Mouse (Mus musculus): ENCODE measurements around the gene AF067063. TPM values are rescaled to one million over a fixed set of nuclear protein-coding genes. Genes with fewer than 3 reads are reported as not detected.
"Not testable (repeated sequence)": the region's sequence is repeated elsewhere in the genome, so short reads cannot be mapped to it uniquely, and the experiment has no call there.

Gene AF067063
- polyA plus RNA-seq (2015; fragmentation: Nextera tagmentation; extraction: Ambion mirVana): not detected in 2 replicates

- H3K9me3 ChIP-seq; H3K27ac ChIP-seq (replicated peaks); H3K9ac ChIP-seq; H3K4me2 ChIP-seq; H3K4me3 ChIP-seq; H3K4me1 ChIP-seq (replicated peaks); H3K36me3 ChIP-seq; H3K27me3 ChIP-seq; ATAC-seq (ENCODE audit: low FRiP score, low read depth): not testable (repeated sequence)
Measured at GRCm38 (mm10) chr13:119830116-119830515, at the start of gene AF067063. TSS of gene AF067063 (minus strand) at chr13:119830216.

DNA sequence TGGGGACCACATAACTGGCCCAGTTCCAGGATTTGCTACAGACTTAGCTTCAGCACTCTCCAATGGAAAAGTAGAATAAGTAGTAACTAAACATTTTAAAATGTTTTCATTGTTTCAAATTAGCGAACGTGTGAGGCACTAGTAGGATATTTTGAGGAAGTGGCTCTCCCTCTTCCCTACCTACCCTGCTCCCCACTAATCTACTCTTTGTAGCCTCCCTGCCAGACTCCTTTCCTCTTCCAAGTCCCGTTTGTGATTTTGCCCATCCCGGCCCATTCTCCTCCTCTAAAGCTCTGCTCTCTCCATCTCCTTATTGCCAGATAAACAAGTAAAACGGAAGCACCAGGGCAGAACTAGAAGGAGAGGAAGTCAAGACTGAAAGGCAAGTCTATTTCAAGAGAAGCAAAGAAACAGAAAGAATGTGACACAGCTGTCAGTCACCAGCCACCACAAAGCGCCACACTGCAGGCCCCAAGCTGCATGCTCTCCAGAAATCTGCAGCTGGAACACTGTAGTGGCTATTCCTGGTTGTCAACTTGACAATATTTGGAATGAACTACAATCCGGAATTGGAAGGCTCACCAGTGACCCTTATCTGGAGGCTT lies 34.5 kb upstream of the AF067063 start:
- not testable (repeated sequence) for H3K36me3 ChIP-seq; ATAC-seq (ENCODE audit: low FRiP score, low read depth); H3K9ac ChIP-seq; H3K9me3 ChIP-seq; H3K4me1 ChIP-seq (replicated peaks); H3K4me3 ChIP-seq; H3K4me2 ChIP-seq; H3K27ac ChIP-seq (replicated peaks); H3K27me3 ChIP-seq
- WGBS: 82% methylated on average over 6 of the region's 7 CpGs

DNA sequence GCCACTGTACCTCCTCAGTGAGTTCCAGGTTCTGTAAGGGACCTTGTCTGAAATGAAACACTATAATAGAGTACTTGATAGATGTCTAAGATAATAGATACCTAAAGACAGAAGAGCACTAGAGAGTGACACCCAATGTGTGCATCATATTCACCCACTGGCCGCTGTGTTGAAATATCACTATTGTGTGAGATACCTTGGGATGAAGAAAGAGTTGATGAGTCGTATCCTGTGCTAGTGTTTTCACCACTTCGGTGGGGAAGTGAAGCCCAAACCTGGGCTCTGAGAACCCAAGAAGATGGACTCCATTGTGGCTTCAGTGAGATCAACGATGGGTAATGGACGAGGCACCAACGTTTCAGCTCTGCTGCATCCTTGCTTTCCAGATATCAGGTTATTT lies 32.4 kb upstream of the AF067063 start:
- no CpG with 5 or more reads among the region's 6 CpGs for WGBS
- not testable (repeated sequence) for ATAC-seq (ENCODE audit: low FRiP score, low read depth); H3K4me1 ChIP-seq (replicated peaks)

GRCm38 (mm10) chr13:119839982-119840381 lies 10.0 kb upstream of the AF067063 start:
- not testable (repeated sequence) for H3K9me3 ChIP-seq; H3K4me3 ChIP-seq; H3K36me3 ChIP-seq; H3K4me1 ChIP-seq (replicated peaks); H3K9ac ChIP-seq; H3K27ac ChIP-seq (replicated peaks); H3K27me3 ChIP-seq
- H3K4me2 ChIP-seq: 0 out of 2 replicates have a peak overlapping the region, but pooled peaks have one; percentile 33
- peak; percentile 36; the same call in 1 of the 2 replicates for ATAC-seq (ENCODE audit: low FRiP score, low read depth)
- WGBS: 25% methylated on average over 6 of the region's 6 CpGs

More for the DNA sequence above, 32.4 kb upstream of the AF067063 start:
- H3K9ac ChIP-seq; H3K9me3 ChIP-seq; H3K36me3 ChIP-seq; H3K4me2 ChIP-seq; H3K4me3 ChIP-seq; H3K27ac ChIP-seq (replicated peaks); H3K27me3 ChIP-seq: not testable (repeated sequence)

- peak overlapping the region; percentile 40 for H3K4me2 ChIP-seq
- peak; percentile 39; the same call in 1 of the 2 replicates for ATAC-seq (ENCODE audit: low FRiP score, low read depth)
- WGBS: 3% methylated on average over 14 of the region's 23 CpGs
Measured at GRCm38 (mm10) chr13:119837719-119838337, 7.8 kb upstream of the AF067063 start.

DNA sequence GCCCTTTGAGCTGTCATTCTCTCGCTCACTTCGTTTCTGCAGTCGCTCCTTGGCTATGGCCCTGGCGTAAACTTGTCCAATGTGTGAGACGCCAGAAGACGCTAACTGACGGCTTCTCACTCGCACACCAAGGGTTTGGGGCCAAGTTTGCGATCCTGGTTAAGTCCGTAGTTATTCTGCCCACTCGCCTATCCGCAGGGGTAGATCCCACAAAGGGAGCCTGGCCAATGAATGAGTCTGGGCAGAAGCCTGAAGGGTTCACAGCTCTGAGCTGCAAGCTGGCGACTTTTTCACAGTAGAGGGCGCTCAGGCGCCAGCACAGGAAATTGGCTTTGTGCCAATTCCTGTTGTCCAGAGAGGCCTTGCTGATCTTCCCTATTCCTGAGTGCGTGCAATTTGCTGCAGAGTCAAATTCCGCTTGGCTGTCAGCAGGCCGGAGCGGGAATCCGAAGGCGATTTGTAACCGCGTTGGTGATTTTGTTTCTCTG lies 6.4 kb upstream of the AF067063 start:
- not testable (repeated sequence) for H3K9ac ChIP-seq; H3K27me3 ChIP-seq; H3K27ac ChIP-seq (replicated peaks); H3K4me1 ChIP-seq (replicated peaks); H3K36me3 ChIP-seq; H3K9me3 ChIP-seq
- Histone ChIP-seq H3K4me2 (peak overlapping the region; percentile 50), H3K4me3 (peak overlapping the region; percentile 31)
- peak; percentile 81 for ATAC-seq (ENCODE audit: low FRiP score, low read depth)
- 12% methylated on average over 23 of the region's 23 CpGs for WGBS

More at GRCm38 (mm10) chr13:119837719-119838337, 7.8 kb upstream of the AF067063 start:
- not testable (repeated sequence) for H3K27ac ChIP-seq (replicated peaks); H3K36me3 ChIP-seq; H3K9ac ChIP-seq; H3K27me3 ChIP-seq; H3K4me1 ChIP-seq (replicated peaks); H3K9me3 ChIP-seq
- 0 out of 2 replicates have a peak overlapping the region, but pooled peaks have one; percentile 11 for H3K4me3 ChIP-seq

DNA sequence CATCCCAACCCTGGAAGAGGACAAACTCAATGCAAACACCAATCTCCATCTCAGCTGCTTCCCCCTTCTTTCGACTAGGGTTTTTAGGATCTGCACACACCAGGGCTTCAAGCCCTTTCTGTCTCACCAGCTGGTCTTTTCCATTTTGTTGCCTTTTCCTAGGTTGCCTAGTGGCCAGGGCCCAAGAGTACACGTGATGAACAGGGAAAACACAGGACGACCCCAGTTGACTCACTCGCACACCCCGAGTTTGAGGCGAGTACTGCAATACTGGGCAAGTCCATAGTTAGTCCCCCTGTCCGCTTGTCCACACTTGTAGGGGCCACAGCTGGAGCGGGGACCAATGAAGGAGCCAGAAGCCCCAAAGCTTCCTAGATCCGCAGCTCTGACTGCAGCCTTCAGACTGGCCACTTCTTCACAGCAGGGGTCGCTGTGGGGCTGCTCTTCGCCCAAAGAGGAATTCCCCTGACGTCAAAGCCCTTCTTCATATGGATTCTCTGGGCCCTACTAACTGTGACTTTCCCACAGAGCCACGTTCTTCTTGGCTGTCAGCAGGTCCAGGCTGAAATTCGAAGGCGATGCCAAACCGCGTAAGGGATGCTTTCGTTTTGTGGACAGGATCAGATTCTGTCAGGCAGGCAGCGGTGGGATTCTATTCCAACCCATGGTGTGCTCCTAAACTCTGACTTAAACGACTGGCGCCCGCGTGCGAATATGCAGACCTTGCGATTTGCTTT lies 5.5 kb upstream of the AF067063 start, which contains the start of gene D13Ertd608e:
Gene D13Ertd608e, plus strand, starts transcription at position 687 of the 737 bp plus-strand sequence.
- WGBS: 15% methylated on average over 19 of the region's 25 CpGs
- H3K4me3 ChIP-seq: peak within 1 kb of the TSS; percentile 31
- H3K9ac ChIP-seq; H3K9me3 ChIP-seq; H3K27ac ChIP-seq (replicated peaks); H3K27me3 ChIP-seq; H3K36me3 ChIP-seq; H3K4me1 ChIP-seq (replicated peaks): not testable (repeated sequence)
- peak; percentile 49 for ATAC-seq (ENCODE audit: low FRiP score, low read depth)
- peak within 1 kb of the TSS; percentile 50 for H3K4me2 ChIP-seq

- Histone ChIP-seq H3K4me1 (replicated peaks) (no peaks in the 10 kb centered on the region), H3K4me2 (no peak overlapping the region), H3K27me3 (no peaks in the 10 kb centered on the region), H3K27ac (replicated peaks) (no peak overlapping the region), H3K9ac (no peak overlapping the region), H3K9me3 (no peaks in the 10 kb centered on the region), H3K4me3 (no peak overlapping the region), H3K36me3 (no peaks in the 10 kb centered on the region)
- WGBS: 21% methylated on average over 2 of the region's 2 CpGs
- ATAC-seq (ENCODE audit: low FRiP score, low read depth): no peak
Measured at GRCm38 (mm10) chr13:119817579-119818206, 12.3 kb downstream of the AF067063 start.

- ATAC-seq (ENCODE audit: low FRiP score, low read depth): no peak
- Histone ChIP-seq H3K4me1 (replicated peaks) (no peaks in the 10 kb centered on the region), H3K9me3 (no peaks in the 10 kb centered on the region), H3K4me3 (no peak overlapping the region), H3K36me3 (no peaks in the 10 kb centered on the region), H3K27ac (replicated peaks) (no peak overlapping the region), H3K4me2 (no peak overlapping the region), H3K27me3 (no peaks in the 10 kb centered on the region), H3K9ac (no peak overlapping the region)
- 58% methylated on average over 8 of the region's 8 CpGs for WGBS
Measured at GRCm38 (mm10) chr13:119816798-119817197, 13.2 kb downstream of the AF067063 start.

DNA sequence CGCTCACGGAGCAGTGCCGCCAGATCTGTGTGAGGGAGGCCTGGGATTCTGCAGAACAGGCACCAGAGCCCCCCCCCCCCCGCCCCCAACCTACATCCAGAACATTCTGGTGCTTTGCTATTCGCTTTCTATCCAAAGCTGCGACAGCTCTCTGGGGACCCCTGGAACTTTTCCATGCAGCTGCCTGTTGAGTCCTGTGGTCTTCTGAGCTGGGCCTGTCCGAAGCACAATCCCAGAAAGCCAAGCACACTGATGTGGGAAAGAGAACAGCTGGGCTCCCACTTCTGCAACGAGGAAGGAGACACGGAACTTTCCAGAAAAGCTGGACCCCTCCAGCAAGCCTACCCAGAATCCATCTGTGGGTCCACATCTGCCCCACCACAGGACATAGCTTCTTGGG lies 20.0 kb downstream of the AF067063 start:
- no peak for ATAC-seq (ENCODE audit: low FRiP score, low read depth)
- Histone ChIP-seq H3K27ac (replicated peaks) (no peak overlapping the region), H3K4me1 (replicated peaks) (no peaks in the 10 kb centered on the region), H3K4me3 (no peak overlapping the region), H3K9ac (no peak overlapping the region), H3K4me2 (no peak overlapping the region), H3K9me3 (no peaks in the 10 kb centered on the region), H3K27me3 (no peaks in the 10 kb centered on the region), H3K36me3 (no peaks in the 10 kb centered on the region)
- 88% methylated on average over 9 of the region's 9 CpGs for WGBS

GRCm38 (mm10) chr13:119808937-119809336 lies 21.1 kb downstream of the AF067063 start:
- H3K9ac ChIP-seq: no peak overlapping the region
- ATAC-seq (ENCODE audit: low FRiP score, low read depth): no peak
- 80% methylated on average over 2 of the region's 2 CpGs for WGBS
- no peaks in the 10 kb centered on the region for H3K4me1 ChIP-seq (replicated peaks)
- no peaks in the 10 kb centered on the region for H3K9me3 ChIP-seq
- H3K4me2 ChIP-seq: no peak overlapping the region
- no peak overlapping the region for H3K27ac ChIP-seq (replicated peaks)
- H3K36me3 ChIP-seq: no peaks in the 10 kb centered on the region
- H3K27me3 ChIP-seq: no peaks in the 10 kb centered on the region
- H3K4me3 ChIP-seq: no peak overlapping the region

DNA sequence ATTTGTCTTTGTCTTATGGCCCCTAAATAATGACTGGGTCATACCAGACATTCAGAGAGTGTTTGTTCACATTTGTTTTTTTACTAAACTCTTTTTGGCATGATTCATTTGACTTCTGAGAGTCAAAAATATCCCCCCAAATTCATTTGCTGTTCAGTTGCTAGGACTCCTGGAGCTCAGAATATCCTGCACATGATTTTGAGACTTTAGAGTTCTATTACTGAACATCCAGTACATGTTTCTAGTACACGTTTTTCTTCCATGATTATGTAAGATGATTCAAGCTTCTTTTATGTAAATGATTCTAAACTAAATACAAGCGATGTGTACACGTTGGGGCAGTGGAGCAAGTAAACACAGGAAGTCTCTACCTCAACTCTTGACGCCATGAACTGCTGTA lies 32.4 kb downstream of the AF067063 start:
- no peaks in the 10 kb centered on the region for H3K9me3 ChIP-seq
- H3K4me1 ChIP-seq (replicated peaks): no peaks in the 10 kb centered on the region
- H3K27me3 ChIP-seq: no peaks in the 10 kb centered on the region
- H3K4me2 ChIP-seq: no peak overlapping the region
- H3K27ac ChIP-seq (replicated peaks): no peak overlapping the region
- WGBS: 73% methylated on average over 4 of the region's 4 CpGs
- H3K4me3 ChIP-seq: no peak overlapping the region
- ATAC-seq (ENCODE audit: low FRiP score, low read depth): no peak
- no peaks in the 10 kb centered on the region for H3K36me3 ChIP-seq
- no peak overlapping the region for H3K9ac ChIP-seq
